Mouse (Mus musculus): ENCODE measurements around the gene Gprin1.
A peak's percentile ranks its signal among the peaks of the same experiment; 100 is the strongest.
"Not testable (repeated sequence)": the region's sequence is repeated elsewhere in the genome, so short reads cannot be mapped to it uniquely, and the experiment has no call there.

The Gprin1 gene

GRCm38 (mm10) chr13:54749864-54750411, at the start of gene Gprin1:
Gene Gprin1 (minus strand): TSS chr13:54749874.
- no peak for DNase-seq (ENCODE audit: low spot score in 2 of 2)

DNA sequence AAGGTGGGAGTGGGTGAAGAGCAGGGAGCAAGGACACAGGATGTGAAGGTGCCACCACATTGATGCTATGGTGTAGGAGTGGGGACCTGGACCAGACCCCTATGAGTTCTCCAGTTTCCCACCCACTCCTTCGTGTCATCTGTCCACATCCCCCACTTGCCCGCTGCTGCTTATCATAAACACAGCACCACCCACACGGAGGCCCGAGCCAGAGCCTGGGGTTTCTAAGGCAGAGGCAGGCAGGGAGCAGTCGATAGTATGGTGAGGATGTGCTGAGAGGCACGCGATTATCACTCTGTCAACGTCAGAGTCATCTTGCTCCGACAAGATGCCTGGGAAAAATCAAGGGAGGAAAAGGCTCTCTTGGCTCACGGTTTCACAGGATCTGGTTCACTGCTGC, 49.1 kb upstream of the Gprin1 start:
- DNase-seq (ENCODE audit: low spot score in 2 of 2), result no peak

DNA sequence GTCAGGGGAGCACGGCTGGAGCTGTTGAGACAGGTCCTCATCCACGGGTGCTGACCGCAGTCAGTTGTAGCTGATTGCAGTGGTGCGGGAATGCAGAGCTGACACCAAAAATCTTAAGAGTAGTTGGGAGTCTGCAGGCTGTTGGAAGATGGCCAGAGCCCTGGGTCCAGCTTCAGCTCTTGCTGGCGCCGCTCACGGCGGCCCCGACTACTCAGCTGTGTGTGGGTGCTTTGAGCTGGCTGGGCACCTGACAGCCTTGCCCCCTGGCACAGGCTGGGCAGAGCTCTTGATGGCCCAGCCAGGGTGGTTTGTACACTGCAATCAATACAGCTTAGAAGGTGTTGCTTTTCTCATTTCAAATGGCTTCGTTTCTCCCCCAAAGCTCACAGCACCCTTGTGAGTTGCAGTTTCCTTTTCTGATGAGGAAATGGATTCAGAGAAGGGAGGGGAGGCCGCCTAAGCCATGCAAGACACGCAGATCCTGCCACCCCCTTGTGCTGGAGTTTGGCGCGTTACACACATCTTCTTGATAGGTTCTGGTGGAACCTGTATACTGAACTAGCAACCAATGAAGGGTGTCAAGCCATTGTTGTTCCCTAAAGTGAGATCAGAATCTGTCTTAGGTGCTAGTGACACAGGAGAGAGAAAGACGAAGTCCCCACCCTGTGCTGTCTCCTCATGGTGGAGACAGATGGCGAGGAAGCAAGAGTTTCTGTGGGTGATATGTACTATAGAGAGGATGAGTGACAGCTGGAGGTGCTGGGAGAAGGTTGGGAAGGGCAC, 48.4 kb upstream of the Gprin1 start:
- DNase-seq (ENCODE audit: low spot score in 2 of 2), result no peak

DNA sequence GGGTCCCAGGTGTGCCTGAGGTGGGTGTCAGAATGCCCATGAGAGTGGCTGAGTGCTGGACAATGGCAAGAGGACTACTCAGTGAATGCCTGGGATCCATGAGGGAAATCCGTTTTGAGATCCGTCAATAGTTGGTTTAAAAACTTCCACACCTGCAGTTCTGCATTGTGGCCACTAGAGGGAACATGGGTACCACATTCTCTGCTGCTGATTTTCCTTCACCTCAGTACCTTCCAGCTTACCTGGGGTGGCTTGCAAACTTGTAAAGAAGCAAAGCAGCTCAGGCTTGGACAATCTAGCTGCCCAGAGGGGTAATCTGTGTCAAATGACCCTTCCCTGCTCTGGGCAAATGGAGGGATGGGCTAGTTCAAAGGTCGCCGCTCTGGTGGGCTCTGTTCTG, 47.7 kb upstream of the Gprin1 start:
- peak in 1 of 2 experiments; percentile 21 for DNase-seq (ENCODE audit: low spot score in 2 of 2)

DNA sequence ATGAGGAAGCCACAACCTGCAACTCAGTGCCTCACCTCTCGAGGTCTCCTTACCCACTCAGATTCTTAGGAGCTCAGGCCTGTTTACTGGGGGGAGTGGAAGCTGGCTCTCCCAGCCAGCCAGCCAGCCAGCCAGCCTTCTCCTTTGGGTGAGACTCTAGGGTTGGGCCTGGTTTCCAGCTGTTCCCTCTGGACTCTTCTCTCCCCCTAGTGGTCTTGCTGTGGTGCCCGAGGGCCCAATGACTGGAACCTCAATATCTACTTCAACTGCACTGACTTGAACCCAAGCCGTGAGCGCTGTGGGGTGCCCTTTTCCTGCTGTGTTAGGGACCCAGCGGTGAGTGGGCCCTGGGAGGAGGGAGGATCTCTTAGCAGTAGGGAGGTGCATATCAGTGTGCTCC, 45.2 kb upstream of the Gprin1 start:
- DNase-seq (ENCODE audit: low spot score in 2 of 2), result no peak

DNA sequence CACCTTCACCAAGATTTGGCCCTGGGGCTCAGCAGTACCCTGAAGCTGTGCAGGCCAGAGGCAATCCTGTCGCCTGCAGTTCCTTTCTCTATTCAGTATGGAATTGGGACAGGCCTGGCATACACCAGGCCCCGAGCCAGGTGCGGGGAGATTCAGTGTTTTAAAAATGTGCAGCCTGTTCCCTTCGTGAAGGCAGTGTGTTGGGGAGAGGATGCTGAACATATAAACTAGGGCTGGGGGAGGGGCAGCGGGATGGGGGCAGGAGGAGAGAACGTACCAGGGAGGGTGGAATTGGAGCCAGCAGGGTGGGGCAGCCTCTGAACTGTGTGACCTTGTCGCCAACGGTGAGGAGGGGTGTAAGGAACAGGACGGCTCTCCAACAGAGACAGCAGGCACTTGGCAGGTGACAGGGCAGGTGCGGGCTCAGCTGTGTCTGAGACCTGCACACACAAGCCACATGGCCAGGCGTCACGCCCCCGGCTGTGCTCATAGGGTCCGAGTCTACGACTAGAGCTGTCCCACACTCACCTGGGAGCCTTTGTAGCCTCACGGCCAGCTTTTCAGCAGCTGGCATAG, 44.4 kb upstream of the Gprin1 start:
- no peak for DNase-seq (ENCODE audit: low spot score in 2 of 2)

DNA sequence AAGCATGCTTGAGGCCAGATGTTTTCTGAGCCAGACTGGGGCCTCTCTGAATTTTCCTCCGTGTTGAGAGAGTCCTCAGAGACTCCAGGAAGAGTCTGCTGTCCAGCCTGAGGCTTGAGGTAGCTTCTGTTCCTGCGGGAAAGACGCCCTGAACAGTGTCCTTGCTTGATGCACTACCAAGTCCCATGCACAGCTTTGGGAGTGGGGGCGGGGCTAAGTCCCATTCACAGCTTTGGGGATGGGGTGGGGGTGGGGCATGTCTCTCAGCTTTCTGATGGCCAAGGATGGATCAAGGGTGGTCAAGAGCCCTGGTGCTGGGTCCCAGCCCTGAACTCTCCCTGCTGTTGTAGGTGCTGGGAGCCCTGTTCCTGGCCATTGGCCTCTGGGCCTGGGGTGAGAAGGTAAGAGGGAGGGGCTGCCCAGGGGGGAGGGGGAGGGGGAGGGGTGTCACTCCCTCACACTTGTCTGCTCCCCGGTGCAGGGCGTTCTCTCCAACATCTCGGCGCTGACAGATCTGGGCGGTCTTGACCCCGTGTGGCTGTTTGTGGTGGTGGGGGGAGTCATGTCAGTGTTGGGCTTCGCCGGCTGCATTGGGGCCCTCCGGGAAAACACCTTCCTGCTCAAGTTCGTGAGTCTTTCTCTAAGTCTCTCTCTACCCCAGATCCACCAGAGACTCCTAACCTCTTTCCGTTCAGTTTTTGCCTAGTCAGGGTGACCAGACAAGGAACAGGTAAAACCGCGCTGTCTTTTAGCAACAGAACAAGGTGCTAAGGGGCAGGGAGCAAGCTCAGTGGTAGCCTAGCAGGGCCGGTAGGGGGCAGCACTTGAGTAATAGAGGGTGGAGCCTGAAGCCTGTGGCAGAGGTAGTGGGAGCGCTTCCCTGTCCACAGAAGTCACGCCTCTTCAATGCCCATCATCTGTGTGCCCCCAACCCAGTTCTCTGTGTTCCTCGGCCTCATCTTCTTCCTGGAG, 42.9 kb upstream of the Gprin1 start:
- peak; percentile 21 to 29 for DNase-seq (ENCODE audit: low spot score in 2 of 2)

DNA sequence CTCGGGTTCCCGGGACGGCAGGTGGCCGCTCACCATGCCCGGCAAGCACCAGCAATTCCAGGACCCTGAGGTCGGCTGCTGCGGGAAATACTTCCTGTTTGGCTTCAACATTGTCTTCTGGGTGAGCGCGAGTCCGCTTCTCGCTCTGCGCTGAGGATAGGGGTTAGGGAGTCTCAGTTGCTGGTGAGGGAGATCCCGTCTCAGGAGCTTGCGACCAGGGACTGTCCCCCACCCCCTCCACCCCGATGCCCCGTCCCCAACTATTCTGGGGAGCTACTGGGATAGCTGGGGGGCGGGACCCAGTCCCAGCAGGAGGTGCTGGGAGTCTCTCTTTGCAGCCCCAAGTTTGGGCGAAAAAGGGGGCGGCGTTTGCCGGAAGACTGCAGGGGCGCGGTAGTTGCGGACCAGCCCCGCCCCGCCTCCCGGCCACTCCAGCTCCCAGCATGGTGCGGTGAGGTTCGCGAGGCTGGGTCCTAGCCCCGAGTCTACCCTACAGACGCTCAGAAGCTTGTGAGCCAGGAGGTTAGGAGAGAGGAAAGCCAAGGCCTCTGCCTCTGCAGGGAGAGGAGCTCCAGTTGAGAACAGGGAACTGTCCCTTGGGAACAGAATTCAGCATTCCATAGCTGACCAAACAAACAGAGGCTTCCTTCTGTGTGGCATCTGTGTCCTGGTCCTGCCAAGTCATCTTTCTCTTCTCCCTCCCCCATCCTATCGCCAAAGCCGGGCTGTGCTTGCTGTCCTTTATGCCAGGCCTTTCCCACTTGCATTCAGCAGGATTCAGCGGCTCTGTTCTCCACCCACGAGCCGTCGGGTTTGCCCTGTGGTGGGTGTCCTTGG, 40.1 kb upstream of the Gprin1 start:
- DNase-seq (ENCODE audit: low spot score in 2 of 2), result no peak

GRCm38 (mm10) chr13:54788740-54789560, 39.3 kb upstream of the Gprin1 start, which contains the start of gene Tspan17:
Gene Tspan17 (plus strand): TSS chr13:54789377.
- DNase-seq (ENCODE audit: low spot score in 2 of 2), result peak; percentile 95 to 96

- DNase-seq (ENCODE audit: low spot score in 2 of 2), result not testable (repeated sequence)
Measured at GRCm38 (mm10) chr13:54787591-54787990, 37.9 kb upstream of the Gprin1 start.

- DNase-seq (ENCODE audit: low spot score in 2 of 2), result no peak
Measured at GRCm38 (mm10) chr13:54783698-54784097, 34.0 kb upstream of the Gprin1 start, which contains the start of gene Eif4e1b. Gene Eif4e1b (plus strand): TSS chr13:54783998.

GRCm38 (mm10) chr13:54783235-54783634, 33.6 kb upstream of the Gprin1 start:
- DNase-seq (ENCODE audit: low spot score in 2 of 2), result no peak

GRCm38 (mm10) chr13:54781086-54781485, 31.4 kb upstream of the Gprin1 start:
- no peak for DNase-seq (ENCODE audit: low spot score in 2 of 2)

DNA sequence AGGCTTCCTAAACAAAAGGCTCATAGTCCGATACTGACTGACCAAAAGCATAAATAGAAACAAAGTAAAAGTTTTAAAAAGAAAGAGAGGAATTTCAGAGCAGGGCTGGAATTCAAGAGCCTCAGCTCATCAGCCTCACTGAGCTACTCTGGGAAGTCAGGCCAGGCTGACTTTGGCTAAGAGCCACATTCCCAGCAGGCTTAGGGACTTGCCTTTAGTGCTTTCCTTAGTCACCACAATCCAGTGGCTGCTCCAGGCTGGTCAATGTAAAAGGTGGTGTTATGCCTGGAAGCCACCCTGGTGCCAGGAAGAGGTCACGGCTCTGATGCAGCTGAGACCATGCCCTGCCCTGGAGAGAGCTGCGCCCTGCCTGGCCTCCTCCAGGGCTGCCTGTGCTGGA, 30.9 kb upstream of the Gprin1 start:
- no peak for DNase-seq (ENCODE audit: low spot score in 2 of 2)

- DNase-seq (ENCODE audit: low spot score in 2 of 2), result no peak
Measured at GRCm38 (mm10) chr13:54767012-54767411, 17.3 kb upstream of the Gprin1 start.

GRCm38 (mm10) chr13:54766192-54766768, 16.6 kb upstream of the Gprin1 start, which contains the start of gene Sncb:
Gene Sncb (minus strand): TSS chr13:54766595.
- DNase-seq (ENCODE audit: low spot score in 2 of 2), result peak; percentile 26 to 61

GRCm38 (mm10) chr13:54765281-54766191, 15.9 kb upstream of the Gprin1 start:
- no peak for DNase-seq (ENCODE audit: low spot score in 2 of 2)

GRCm38 (mm10) chr13:54760906-54761305, 11.2 kb upstream of the Gprin1 start:
- no peak for DNase-seq (ENCODE audit: low spot score in 2 of 2)

Data from natural killer cell, adult 2 months (primary cell).